Mouse (Mus musculus): ENCODE data around the gene Gm17604. TPM values are rescaled to one million over a fixed set of nuclear protein-coding genes. Genes with fewer than 3 reads are reported as not detected.

The Gm17604 gene
- not detected in 2 replicates for total RNA-seq (2017)

GRCm38 (mm10) chrX:165004779-165005324 is at the start of gene Gm17604:
Gene Gm17604 (minus strand): TSS chrX:165004829.
- no peak for ATAC-seq (replicated peaks in 1 of 2; ENCODE audit: insufficient read depth in 1 of 2, low FRiP score in 2 of 2, low TSS enrichment in 1 of 2, low read depth in 1 of 2, poor library complexity in 2 of 2, severe bottlenecking in 2 of 2)

DNA sequence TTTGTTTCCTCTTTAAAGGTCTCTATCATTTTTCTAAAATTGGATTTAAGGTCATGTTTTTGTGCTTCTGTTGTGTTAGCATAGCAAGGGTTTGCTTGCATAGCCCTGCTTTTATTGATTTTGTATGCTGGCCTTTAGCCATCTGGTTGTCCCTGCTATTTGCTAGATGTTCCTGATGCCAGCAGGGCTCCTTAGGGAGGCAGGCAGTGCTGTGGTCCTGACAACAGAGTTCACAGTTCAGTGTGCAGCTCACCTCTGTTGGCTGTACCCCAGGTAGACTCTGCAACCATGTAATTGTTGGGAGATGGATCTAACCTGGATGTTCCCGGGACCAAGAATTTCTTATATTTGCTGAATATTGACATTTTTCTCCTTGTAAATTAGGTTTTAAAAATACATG is 45.3 kb upstream of the Gm17604 start:
- no peak for ATAC-seq (replicated peaks in 1 of 2; ENCODE audit: insufficient read depth in 1 of 2, low FRiP score in 2 of 2, low TSS enrichment in 1 of 2, low read depth in 1 of 2, poor library complexity in 2 of 2, severe bottlenecking in 2 of 2)

DNA sequence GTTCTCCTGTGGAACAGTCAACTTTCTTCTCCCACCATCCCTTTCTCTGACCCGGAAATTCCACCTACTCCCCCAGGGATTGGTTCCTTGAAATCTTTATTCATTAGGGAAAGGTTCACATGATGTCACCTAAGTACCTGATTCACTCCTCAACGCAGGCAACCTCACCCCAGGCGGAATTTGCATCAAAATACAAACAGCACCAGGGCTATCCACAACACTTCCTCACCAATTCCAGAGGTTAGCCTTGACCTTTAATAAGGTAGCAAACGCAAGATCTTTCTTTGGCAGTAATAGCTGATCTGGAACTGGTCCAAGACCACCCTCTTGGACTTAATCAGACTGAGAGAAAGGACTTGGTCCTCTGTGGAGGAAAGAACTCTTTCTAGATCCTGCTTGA is 1.5 kb downstream of the Gm17604 start:
- no peak for ATAC-seq (replicated peaks in 1 of 2; ENCODE audit: insufficient read depth in 1 of 2, low FRiP score in 2 of 2, low TSS enrichment in 1 of 2, low read depth in 1 of 2, poor library complexity in 2 of 2, severe bottlenecking in 2 of 2)

DNA sequence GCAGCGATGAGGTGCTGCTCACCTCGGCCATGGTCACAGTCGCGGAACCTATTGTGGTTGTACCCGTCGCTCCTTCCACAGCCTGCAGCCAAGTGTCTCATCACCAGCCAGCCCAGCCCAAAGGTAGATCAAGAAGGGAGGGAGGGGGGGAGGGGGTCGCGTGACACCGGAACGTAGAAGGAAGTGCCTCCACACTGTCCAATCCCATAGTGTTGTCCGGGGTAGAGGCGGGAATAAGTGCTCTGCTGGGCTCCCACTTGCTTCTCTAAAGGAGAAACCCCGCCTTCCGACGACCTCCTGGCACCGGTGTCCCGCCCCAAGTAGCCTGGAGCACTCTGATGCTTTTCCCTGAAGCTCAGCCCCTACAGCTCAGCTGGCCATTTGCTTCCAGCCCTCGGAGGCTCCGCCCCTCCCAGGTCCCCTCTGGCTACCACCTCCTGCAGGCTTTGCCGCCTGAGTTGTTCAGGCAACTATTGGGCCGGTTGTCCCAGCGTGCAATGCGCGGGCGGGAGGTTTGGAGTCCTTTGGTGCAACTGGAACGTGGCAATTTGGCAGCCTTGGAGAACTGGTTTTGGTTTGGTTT is 24.3 kb downstream of the Gm17604 start, which contains the start of the genes Mospd2 and Fancb:
TSS of gene Mospd2 (minus strand) at position 183 of the 583 bp plus-strand sequence.
TSS of gene Fancb (plus strand) at position 400 of the 583 bp plus-strand sequence.
- peak; percentile 99 to 100 for ATAC-seq (replicated peaks in 1 of 2; ENCODE audit: insufficient read depth in 1 of 2, low FRiP score in 2 of 2, low TSS enrichment in 1 of 2, low read depth in 1 of 2, poor library complexity in 2 of 2, severe bottlenecking in 2 of 2)

- ATAC-seq (replicated peaks in 1 of 2; ENCODE audit: insufficient read depth in 1 of 2, low FRiP score in 2 of 2, low TSS enrichment in 1 of 2, low read depth in 1 of 2, poor library complexity in 2 of 2, severe bottlenecking in 2 of 2), result no peak
Measured at GRCm38 (mm10) chrX:164978866-164979265, 25.8 kb downstream of the Gm17604 start.

DNA sequence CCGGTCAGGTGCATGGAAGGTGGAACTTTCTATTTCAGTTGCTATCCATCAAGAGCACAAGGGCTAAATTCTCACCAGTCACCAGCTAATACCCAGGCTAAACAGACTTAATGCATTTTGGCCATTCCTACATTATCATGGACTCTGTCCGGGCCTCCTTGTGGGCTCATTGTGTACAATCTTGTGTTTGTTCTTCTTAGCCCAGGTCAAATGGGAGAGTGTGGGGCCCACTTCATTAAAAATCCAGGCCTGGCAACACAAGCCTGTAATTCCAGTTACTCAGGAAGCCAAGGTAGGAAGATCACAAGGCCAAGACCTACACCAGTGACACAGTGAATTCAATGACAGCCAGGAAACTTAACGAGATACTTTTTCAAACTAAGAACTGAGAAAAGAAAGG is 33.4 kb downstream of the Gm17604 start:
- ATAC-seq (replicated peaks in 1 of 2; ENCODE audit: insufficient read depth in 1 of 2, low FRiP score in 2 of 2, low TSS enrichment in 1 of 2, low read depth in 1 of 2, poor library complexity in 2 of 2, severe bottlenecking in 2 of 2), result no peak

- ATAC-seq (replicated peaks in 1 of 2; ENCODE audit: insufficient read depth in 1 of 2, low FRiP score in 2 of 2, low TSS enrichment in 1 of 2, low read depth in 1 of 2, poor library complexity in 2 of 2, severe bottlenecking in 2 of 2), result peak; percentile 68 to 69; a peak in 3 of 4 replicates
Measured at GRCm38 (mm10) chrX:164965750-164966448, 38.7 kb downstream of the Gm17604 start.

Other genes starting within 250 kb of the Gm17604 start
- gene Mospd2, start 24.5 kb downstream of the Gm17604 start, total RNA-seq (2017), result 37.4 and 41.2 TPM in 2 replicates
- gene Fancb, start 24.2 kb downstream of the Gm17604 start, total RNA-seq (2017), result 8.4 and 9.5 TPM in 2 replicates

Data from hematopoietic stem cell, adult 5-6 weeks (primary cell).